Mouse (Mus musculus): Measurements from ENCODE around the gene Hhipl2. TPM values are rescaled to one million over a fixed set of nuclear protein-coding genes. Genes with fewer than 3 reads are reported as not detected.

Gene Hhipl2
- total RNA-seq, 2 experiments from 2014 or later: not detected

Other genes with a start within 250 kb of the Hhipl2 start
- gene Disp1, start 196.7 kb upstream of the Hhipl2 start, total RNA-seq (2021): 1 to 10 TPM; 7.6 to 8.3 TPM
- 10 to 100 TPM; 28.4 to 29.0 TPM for gene Aida, start 121.6 kb upstream of the Hhipl2 start, total RNA-seq (2021)
- gene Brox, start 120.9 kb upstream of the Hhipl2 start, total RNA-seq (2021): 10 to 100 TPM; 29.4 to 31.9 TPM
- gene Mia3, start 48.7 kb upstream of the Hhipl2 start, total RNA-seq (2021): 100 to 1,000 TPM; 111 to 137 TPM
- 10 to 100 TPM; 19.5 to 22.6 TPM for gene Taf1a, start 29.2 kb upstream of the Hhipl2 start, total RNA-seq (2021)

Measured in heart, adult 18-20 months (tissue).